Mouse (Mus musculus): ENCODE data around the gene Skint6. TPM values are rescaled to one million over a fixed set of nuclear protein-coding genes. Genes with fewer than 3 reads are reported as not detected.

Skint6 gene
- polyA plus RNA-seq (2012; rRNA removed) = not detected in 2 replicates

GRCm38 (mm10) chr4:113286873-113287272 is at the start of gene Skint6:
Gene Skint6, minus strand, starts transcription at chr4:113286973.

GRCm38 (mm10) chr4:112774766-112775165 is 512.0 kb downstream of the Skint6 start, which contains the start of gene Skint10:
Gene Skint10, minus strand, starts transcription at chr4:112774866.

